Mouse (Mus musculus) central nervous system, embryonic 18 days (tissue): ENCODE results near the gene B3gat3. TPM values are rescaled to one million over a fixed set of nuclear protein-coding genes. Genes with fewer than 3 reads are reported as not detected.

Experiments used
- polyA plus RNA-seq: library from polyadenylated mRNA; depleted of rRNA; stranded (reverse); fragments of >200 nt; gene quantifications from 2 replicates; pipeline ENCODE4 v1.2.3, GENCODE M21; 2012; rRNA removed

Gene B3gat3
- polyA plus RNA-seq, 1 experiment: 145 TPM

Other genes starting within 250 kb of the B3gat3 start
- gene Slc3a2, start 197.0 kb upstream of the B3gat3 start, polyA plus RNA-seq: 156 and 158 TPM in 2 replicates
- gene Wdr74, start 184.5 kb upstream of the B3gat3 start, polyA plus RNA-seq: 64.1 and 65.4 TPM in 2 replicates
- 2.1 and 2.2 TPM in 2 replicates for gene 1700092M07Rik, start 179.7 kb upstream of the B3gat3 start, polyA plus RNA-seq
- gene Stx5a, start 179.0 kb upstream of the B3gat3 start, polyA plus RNA-seq: 115 and 123 TPM in 2 replicates
- 174 and 185 TPM in 2 replicates for gene Nxf1, start 163.3 kb upstream of the B3gat3 start, polyA plus RNA-seq
- gene Tmem223, start 149.4 kb upstream of the B3gat3 start, polyA plus RNA-seq: 207 and 209 TPM in 2 replicates
- 21.0 and 23.1 TPM in 2 replicates for gene Tmem179b, start 145.9 kb upstream of the B3gat3 start, polyA plus RNA-seq
- 25.5 and 26.5 TPM in 2 replicates for gene Taf6l, start 134.0 kb upstream of the B3gat3 start, polyA plus RNA-seq
- 155 TPM in 2 replicates for gene Polr2g, start 121.8 kb upstream of the B3gat3 start, polyA plus RNA-seq
- gene Zbtb3, start 117.8 kb upstream of the B3gat3 start, polyA plus RNA-seq: 6.4 and 6.6 TPM in 2 replicates
- gene Ttc9c, start 101.0 kb upstream of the B3gat3 start, polyA plus RNA-seq: 51.9 and 52.3 TPM in 2 replicates
- gene Hnrnpul2, start 100.4 kb upstream of the B3gat3 start, polyA plus RNA-seq: 80.3 and 80.6 TPM in 2 replicates
- gene AC129217.1, start 90.6 kb upstream of the B3gat3 start, polyA plus RNA-seq: 0.58 TPM in 1 of 2 replicates, not detected in the other
- gene Bscl2, start 82.9 kb upstream of the B3gat3 start, polyA plus RNA-seq: 100 and 106 TPM in 2 replicates
- 313 and 316 TPM in 2 replicates for gene Gng3, start 81.2 kb upstream of the B3gat3 start, polyA plus RNA-seq
- gene Lrrn4cl, start 69.6 kb upstream of the B3gat3 start, polyA plus RNA-seq: 1.2 and 1.4 TPM in 2 replicates
- gene Ubxn1, start 48.9 kb upstream of the B3gat3 start, polyA plus RNA-seq: 128 and 129 TPM in 2 replicates
- 54.5 and 56.5 TPM in 2 replicates for gene Uqcc3, start 39.5 kb upstream of the B3gat3 start, polyA plus RNA-seq
- gene Lbhd1, start 36.6 kb upstream of the B3gat3 start, polyA plus RNA-seq: 4.0 and 5.1 TPM in 2 replicates
- not detected in 2 replicates for gene Gm49403, start 36.4 kb upstream of the B3gat3 start, polyA plus RNA-seq
- gene 1810009A15Rik, start 31.5 kb upstream of the B3gat3 start, polyA plus RNA-seq: 44.6 and 52.3 TPM in 2 replicates
- 0.23 and 0.32 TPM in 2 replicates for gene Gm49416, start 31.4 kb upstream of the B3gat3 start, polyA plus RNA-seq
- gene Ints5, start 27.4 kb upstream of the B3gat3 start, polyA plus RNA-seq: 20.6 and 22.9 TPM in 2 replicates
- gene Ganab, start 22.3 kb upstream of the B3gat3 start, polyA plus RNA-seq: 125 and 128 TPM in 2 replicates
- 2.1 and 2.3 TPM in 2 replicates for gene Rom1, start 9.0 kb downstream of the B3gat3 start, polyA plus RNA-seq
- gene Eml3, start 9.2 kb downstream of the B3gat3 start, polyA plus RNA-seq: 11.1 and 13.1 TPM in 2 replicates
- gene Mta2, start 21.5 kb downstream of the B3gat3 start, polyA plus RNA-seq: 36.2 and 38.4 TPM in 2 replicates
- gene Tut1, start 33.5 kb downstream of the B3gat3 start, polyA plus RNA-seq: 22.9 TPM in 2 replicates
- 385 and 395 TPM in 2 replicates for gene Eef1g, start 46.7 kb downstream of the B3gat3 start, polyA plus RNA-seq
- 4.7 TPM in 2 replicates for gene Ahnak, start 68.9 kb downstream of the B3gat3 start, polyA plus RNA-seq
- 1.1 TPM in 1 of 2 replicates, not detected in the other for gene Scgb1a1, start 167.6 kb downstream of the B3gat3 start, polyA plus RNA-seq
- 15.8 and 16.8 TPM in 2 replicates for gene Asrgl1, start 215.3 kb downstream of the B3gat3 start, polyA plus RNA-seq